Mouse (Mus musculus) heart, embryonic 15.5 days (tissue): Measurements from ENCODE around the gene Sptbn1. TPM values are rescaled to one million over a fixed set of nuclear protein-coding genes. Genes with fewer than 3 reads are reported as not detected.

Experiments
- polyA plus RNA-seq: library from polyadenylated mRNA; unstranded; fragments of >200 nt; fragmentation: Nextera tagmentation; extraction: Ambion mirVana; gene quantifications from 2 replicates; pipeline ENCODE4 v1.2.1, GENCODE M21; 2015

Sptbn1 gene
- polyA plus RNA-seq, 1 experiment from 2014 or later: 159 TPM

Other genes starting within 250 kb of the Sptbn1 start
- 0.57 and 0.66 TPM in 2 replicates for gene Eml6, start 242.1 kb downstream of the Sptbn1 start, polyA plus RNA-seq
- gene 4930505A04Rik, start 203.7 kb upstream of the Sptbn1 start, polyA plus RNA-seq: 0.14 TPM in 1 of 2 replicates, not detected in the other